Mouse (Mus musculus): ENCODE data around the gene Gm21586. TPM values are rescaled to one million over a fixed set of nuclear protein-coding genes. Genes with fewer than 3 reads are reported as not detected.
"Not testable (repeated sequence)": the region's sequence is repeated elsewhere in the genome, so short reads cannot be mapped to it uniquely, and the experiment has no call there.

Gm21586 gene
- not detected for total RNA-seq (2022)

DNA sequence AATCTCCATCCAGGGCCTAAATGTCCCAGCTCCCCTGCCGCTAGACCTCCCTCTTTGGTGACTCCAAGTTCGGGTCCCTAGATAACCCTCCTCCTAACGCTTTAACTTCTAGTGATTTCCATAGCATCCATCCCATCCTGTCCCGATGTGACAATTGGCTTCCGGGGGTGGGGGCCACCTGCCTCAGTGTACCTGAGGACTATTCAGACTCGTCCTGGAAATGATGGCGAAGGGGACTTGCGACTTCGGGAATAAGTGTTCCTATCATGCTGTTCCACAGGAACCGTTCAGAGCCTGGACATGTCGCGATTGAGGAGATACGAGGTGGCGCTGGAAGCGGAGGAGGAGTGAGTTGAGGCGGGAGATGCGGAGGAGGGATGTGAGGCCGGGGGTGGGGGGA is at the start of gene Gm21586:
Gm21586 (plus strand) TSS at position 301 of the 400 bp plus-strand sequence.
- not testable (repeated sequence) for DNase-seq (ENCODE audit: low spot score in 2 of 2)

DNA sequence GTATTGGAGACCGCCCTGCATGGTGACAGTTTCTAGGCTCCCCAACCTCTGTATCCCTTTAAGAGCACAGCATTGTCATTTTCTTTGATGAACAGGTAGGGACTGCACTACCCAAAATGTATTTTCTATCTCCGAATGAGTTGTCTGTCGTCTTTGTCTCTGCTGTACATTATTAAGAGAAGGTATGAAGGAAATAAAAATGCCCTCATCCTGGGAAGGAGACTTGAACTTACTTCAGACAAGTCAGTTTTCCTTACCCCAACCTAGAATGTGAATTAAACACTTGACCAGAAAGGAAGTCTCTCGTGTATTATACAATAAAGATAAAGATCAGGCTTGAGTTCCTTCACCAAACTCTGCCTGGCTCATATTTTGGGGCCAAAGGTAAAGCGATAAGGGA is 27.3 kb downstream of the Gm21586 start, which contains the start of gene Gm2163:
Gm2163 (plus strand) TSS at position 301 of the 400 bp plus-strand sequence.
- not testable (repeated sequence) for DNase-seq (ENCODE audit: low spot score in 2 of 2)

Other genes starting within 250 kb of the Gm21586 start
- 1 to 10 TPM in 3 of 4 experiments, not detected in 1; 6.3 to 9.4 (median 6.8) TPM for gene Gm10600, start 198.7 kb upstream of the Gm21586 start, total RNA-seq (2022)
- gene Ccl21b, start 183.6 kb upstream of the Gm21586 start, total RNA-seq (2022), result not detected
- not detected for gene Gm21953, start 145.1 kb upstream of the Gm21586 start, total RNA-seq (2022)
- under 1 TPM; 0.14 to 0.61 (median 0.39) TPM for gene Fam205a3, start 121.0 kb upstream of the Gm21586 start, total RNA-seq (2022)
- 1 to 10 TPM; 2.2 to 3.9 (median 2.9) TPM for gene Gm2163, start 27.4 kb downstream of the Gm21586 start, total RNA-seq (2022)
- under 1 TPM; 0.14 to 0.61 (median 0.39) TPM for gene Fam205a2, start 88.8 kb downstream of the Gm21586 start, total RNA-seq (2022)
- not detected for gene Gm10591, start 172.8 kb downstream of the Gm21586 start, total RNA-seq (2022)
- gene Gm2564, start 190.3 kb downstream of the Gm21586 start, total RNA-seq (2022), result 10 to 100 TPM; 10.1 to 14.7 (median 12.6) TPM
- 1 to 10 TPM in 1 of 4 experiments, not detected in 3; 1.8 TPM for gene Ccl27b, start 215.9 kb downstream of the Gm21586 start, total RNA-seq (2022)
- gene Il11ra2, start 222.5 kb downstream of the Gm21586 start, total RNA-seq (2022), result not detected

All from layer of hippocampus, adult 8-10 months (tissue).